Mouse (Mus musculus) fibroblast of lung, adult 2 months (primary cell): ENCODE results near the gene Zfp820.
"Not testable (repeated sequence)": the region's sequence is repeated elsewhere in the genome, so short reads cannot be mapped to it uniquely, and the experiment has no call there.

ENCODE experiments used
- DNase-seq: peaks from one replicate; pipeline ENCODE4 v3.0.0-alpha.2; 2011; ENCODE audit warnings: low read depth

Gene Zfp820

DNA sequence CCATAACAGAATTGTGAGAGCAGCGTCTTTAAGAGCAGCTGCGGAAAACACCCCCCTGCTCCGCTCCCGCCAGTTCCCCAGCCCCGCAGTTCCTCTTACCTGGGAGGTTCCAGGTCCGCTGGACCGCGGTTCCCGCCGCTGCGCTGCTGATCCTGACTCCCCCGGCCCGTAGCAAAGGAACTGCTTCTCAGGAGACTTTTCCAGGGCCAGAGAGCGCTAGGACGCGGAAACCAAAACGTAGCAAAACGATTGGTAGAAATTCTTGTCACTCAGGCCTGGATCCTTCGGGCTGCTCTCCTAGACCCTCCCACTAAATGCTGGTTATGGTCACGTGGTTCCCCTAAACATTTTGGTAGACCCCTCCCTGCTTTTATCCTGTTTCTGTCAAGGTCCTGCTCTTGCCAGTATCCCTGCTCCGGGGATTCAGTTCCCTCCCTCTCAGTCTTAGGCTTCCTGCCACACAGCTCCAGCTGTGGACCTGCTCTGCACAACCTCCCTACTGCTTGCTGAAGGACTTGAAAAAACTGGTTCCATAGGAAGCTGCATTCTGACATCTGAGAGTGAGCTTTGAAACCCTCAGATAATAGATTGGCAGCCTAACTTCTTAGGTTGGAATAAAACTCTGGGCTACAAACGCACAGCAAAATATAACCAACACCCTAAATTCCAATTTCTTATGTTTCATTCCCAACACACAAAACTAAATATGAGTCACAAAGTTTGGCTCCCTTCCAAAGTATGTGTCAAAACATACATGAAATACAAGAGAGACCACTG lies at the start of gene Zfp820:
Gene Zfp820 (minus strand): TSS at position 228 of the 777 bp plus-strand sequence.
- DNase-seq = peak; percentile 62

DNA sequence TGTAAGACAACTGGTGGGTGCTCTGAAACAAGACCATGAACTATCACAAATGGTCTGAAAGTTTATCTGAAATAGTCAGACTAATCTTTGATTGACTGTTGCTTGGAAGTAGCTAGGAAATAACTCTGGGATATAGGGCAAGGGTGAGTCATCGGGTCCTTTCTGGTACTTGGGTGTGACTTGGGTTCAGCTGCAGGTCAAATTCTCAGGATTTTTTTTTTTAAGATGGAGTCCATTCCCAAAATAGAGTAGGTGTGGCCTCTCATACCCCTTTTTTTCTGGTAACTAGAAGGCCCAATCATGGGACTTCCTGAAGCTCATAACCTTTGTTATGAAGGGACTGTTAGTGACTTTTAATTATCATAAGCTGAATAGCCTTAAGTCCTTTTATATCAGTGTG lies 25.7 kb upstream of the Zfp820 start:
- DNase-seq = no peak

DNA sequence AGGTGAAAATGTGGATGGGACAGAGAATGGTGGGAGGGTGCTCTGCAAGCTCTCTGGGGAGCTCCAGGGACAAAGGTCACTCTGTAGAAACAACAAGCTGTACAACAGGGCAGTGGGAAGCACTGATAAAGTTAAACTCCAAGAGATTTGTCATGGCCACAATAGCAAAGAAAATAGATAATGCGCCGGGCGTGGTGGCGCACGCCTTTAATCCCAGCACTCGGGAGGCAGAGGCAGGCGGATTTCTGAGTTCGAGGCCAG lies 680 bp upstream of the Zfp820 start:
- DNase-seq = not testable (repeated sequence)

DNA sequence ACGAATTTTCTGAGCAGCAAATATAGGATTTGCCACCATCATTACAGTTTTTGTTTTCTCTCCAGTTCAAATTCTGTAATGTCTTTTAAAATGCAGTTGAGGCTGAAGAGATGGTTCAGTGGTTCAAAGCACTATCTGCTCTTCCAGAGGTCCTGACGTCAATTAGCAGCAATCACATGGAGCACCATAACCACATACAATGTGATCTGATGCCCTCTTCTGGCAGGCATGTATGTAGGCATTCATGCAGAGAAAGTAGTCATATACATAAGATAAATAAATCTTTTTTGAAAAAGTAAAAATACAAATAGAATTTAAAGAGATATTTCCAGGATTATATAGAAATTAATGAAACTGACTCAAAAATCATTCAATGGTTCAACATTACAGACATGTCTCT lies 7.1 kb downstream of the Zfp820 start:
- no peak for DNase-seq

DNA sequence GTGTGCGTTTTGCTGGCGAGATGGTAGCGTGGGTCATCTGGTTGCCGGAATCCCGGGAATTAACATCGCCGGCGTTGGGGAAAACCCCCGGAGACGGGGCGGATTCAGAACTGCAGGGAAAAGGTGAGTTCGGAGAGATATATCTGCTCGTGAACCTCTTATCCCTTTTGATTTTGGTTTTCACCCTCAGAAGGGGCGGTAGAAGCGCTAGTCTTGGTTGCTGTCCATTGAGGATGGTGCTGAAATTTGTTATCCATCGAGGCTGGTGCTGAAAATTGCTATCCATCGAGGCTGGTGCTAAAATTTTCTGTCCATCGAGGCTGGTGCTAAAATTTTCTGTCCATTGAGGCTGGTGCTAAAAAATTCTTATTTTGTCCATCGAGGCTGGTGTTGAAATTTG lies 44.2 kb downstream of the Zfp820 start:
- not testable (repeated sequence) for DNase-seq

DNA sequence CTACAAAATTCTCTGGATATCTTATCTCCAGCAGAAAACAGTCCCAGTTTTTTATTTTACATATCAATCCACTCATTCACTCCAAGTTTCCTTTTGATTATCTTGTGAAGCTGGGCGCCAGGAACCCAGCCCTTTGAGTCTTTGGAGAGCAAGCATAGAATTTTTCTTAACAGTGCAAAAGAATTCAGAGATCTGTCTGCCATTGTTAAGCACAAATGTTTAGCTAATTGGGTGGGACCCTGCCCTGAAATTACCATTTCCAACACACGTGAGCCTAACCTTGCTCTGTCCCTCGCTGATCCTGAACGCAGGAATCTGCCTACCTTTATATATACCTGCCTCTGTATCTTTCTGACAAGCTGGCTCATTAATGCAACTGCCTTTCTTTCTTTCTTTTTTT lies 53.3 kb downstream of the Zfp820 start:
- no peak for DNase-seq

DNA sequence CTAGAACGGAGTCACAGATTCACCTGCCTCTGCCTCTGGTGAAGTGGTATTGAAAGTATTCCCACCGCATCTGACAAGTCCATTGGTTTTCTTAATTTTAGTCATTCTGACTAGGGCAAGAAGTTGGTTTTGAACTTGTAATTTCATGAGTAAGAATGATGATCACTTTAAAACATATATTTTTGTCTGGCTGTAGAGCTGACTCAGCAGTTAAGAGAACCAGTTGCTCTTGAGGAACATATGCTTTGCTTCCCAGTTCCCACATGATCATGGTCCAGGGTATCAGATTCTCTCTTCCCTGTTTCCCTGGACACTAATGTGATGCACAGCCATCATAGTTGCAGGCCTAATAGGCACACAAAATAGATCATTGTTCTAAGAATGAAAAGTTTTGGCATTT lies 75.2 kb downstream of the Zfp820 start:
- no peak for DNase-seq
